Mouse (Mus musculus): ENCODE data around the gene Pkd2.

GRCm38 (mm10) chr5:104422039-104422438 lies 37.2 kb upstream of the Pkd2 start:
- TF ChIP-seq CHD2 (IDR thresholded peaks at IDR 0.05; ENCODE audit: low read length) (no peak), UBTF (IDR thresholded peaks at IDR 0.05; ENCODE audit: low read depth, low read length) (no peak), CTCF (conservative IDR thresholded peaks at IDR 0.05 in 1 of 2, IDR thresholded peaks at IDR 0.05 in 1 of 2; ENCODE audit: low read depth in 2 of 2, low read length in 2 of 2) (no peak), ZMIZ1 (IDR thresholded peaks at IDR 0.05; ENCODE audit: low read depth, low read length) (no peak), EP300 (IDR thresholded peaks at IDR 0.05; ENCODE audit: low read length) (no peak), POLR2A (IDR thresholded peaks at IDR 0.05; ENCODE audit: low read depth, low read length) (no peak), NELFE (IDR thresholded peaks at IDR 0.05; ENCODE audit: low read depth, low read length) (no peak), MAX (IDR thresholded peaks at IDR 0.05; ENCODE audit: low read length) (no peak), SMC3 (IDR thresholded peaks at IDR 0.05; ENCODE audit: low read depth, low read length) (no peak), USF1 (IDR thresholded peaks at IDR 0.05; ENCODE audit: low read depth, low read length) (no peak), ETS1 (conservative IDR thresholded peaks at IDR 0.05; ENCODE audit: low read depth, low read length) (no peak), KAT2A (IDR thresholded peaks at IDR 0.05; ENCODE audit: insufficient replicate concordance, low read length) (no peak), PAX5 (IDR thresholded peaks at IDR 0.05; ENCODE audit: low read length) (no peak)

All from CH12.LX (cell line).